Mouse (Mus musculus) ES-CJ7 (cell line): ENCODE results near the gene Arrdc5.
A peak's percentile ranks its signal among the peaks of the same experiment; 100 is the strongest.

Experiments
- DNase-seq: peaks from one replicate; pipeline ENCODE4 v3.0.0; 2011; ENCODE audit warnings: low read depth, low spot score

Gene Arrdc5

DNA sequence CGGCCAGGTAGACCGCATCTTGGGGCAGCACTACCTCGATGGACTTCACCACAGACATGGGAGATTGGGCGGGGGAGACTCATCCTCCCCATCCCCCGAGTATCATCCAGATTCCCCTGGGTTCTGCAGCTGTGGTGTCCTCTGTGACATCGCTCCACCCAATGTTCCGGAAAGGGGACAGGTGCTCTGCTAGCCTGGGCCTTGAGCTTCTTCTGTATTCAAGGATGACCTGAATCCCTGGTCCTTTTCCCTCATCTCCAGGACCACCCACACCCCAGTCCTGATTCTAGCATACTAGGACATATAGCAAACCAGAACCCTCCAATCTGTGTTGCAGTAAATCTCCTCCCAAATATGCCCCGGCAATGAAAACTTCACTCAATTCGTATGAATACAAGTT lies at the start of gene Arrdc5:
Arrdc5 (minus strand) TSS at position 101 of the 400 bp plus-strand sequence.
- no peak for DNase-seq

DNA sequence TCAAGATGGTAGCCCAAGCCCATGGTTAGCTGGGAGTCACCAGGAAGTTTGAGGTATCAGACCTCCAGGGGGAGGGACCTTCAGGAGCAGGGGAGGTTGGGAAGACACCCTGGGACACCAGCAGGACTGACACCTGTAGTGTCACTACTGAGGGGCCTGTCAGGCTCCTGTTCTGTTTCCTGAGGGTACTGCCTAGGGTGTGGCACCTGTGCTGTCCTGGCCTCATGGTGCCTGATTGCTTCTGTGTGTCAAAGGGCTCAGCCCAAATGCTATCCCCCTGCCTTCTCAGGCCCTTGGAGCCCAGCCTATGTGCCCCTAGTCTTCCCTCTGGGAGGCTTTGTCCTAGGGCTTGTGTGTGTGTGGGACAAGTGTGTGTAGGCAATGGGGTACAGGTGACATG lies 48.5 kb upstream of the Arrdc5 start:
- DNase-seq, result no peak

DNA sequence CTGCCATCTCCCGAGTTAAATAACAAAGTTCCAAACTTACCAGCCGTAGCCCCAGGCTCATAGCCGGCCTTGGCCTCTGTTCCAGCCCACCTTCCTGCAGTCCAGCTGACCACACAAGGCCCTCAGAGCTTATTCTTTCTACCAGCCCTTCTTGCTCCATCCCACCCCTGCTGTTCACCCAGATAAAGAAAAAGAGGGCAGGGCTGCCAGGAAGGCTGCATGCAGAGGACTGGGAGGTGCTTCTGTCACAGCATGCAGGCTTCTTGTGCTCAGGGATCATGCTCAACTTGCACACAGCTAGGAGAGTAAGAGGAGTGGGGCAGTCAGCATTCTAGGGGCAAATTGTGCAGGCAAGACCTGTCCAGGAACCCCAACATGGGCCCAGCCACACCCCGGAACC lies 48.0 kb upstream of the Arrdc5 start:
- no peak for DNase-seq

DNA sequence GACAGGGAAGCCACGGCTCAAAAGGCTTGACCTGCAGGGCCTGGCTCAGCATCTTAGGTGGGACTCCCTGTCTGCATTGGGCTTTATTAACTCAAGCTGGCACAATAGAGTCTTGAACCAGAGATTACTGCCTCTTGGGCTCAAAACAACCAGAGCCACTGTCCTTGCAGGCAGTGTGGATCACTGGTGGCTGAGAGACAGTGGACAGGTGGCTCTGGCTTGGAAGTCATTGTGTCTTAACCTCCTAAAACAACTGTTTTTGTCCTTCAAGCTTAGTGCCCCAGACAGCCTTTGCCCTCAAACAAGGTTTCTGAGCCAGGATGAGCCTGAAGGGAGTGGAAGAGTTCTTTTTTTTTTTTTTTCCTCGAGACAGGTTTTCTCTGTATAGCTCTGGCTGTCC lies 45.3 kb upstream of the Arrdc5 start:
- DNase-seq, result no peak

DNA sequence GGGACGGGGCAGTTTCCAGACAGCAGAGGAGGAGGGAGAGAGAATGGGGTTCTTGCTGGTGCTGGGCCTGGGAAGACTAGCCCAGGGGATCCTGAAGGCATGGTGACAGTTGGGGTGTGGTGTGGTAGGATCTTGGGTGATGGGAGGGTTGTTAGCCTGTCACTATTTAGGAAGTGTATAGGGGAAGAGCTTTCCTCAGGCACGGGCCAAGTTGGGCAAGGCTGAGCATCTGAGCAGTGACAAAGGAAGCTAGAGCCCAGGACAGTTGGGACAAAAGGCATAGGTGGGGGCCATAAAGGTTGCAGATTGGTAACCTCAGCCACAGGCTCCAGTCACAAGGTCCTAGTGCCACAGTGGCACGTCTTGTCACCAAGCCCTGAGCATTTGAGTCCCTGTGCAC lies 43.4 kb upstream of the Arrdc5 start:
- no peak for DNase-seq

DNA sequence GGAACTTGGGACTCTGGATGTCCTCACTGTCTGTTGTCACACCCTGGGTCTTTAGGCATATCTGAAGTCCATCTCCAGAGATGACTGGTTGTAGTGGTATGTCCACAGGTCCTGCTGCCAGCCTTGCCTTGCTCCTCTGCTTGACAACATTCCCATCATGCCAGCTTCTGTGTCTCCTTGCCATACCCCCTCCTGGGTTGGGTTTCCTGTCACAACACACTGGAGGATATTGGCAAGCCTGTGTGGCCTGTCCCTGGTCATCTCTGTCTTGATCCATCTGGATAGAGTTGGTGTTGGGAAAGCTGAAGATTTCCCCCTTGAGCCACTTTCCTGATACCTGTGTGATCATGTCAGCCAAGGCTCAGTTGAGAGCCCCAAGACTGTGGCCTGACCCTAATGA lies 40.6 kb upstream of the Arrdc5 start:
- no peak for DNase-seq

DNA sequence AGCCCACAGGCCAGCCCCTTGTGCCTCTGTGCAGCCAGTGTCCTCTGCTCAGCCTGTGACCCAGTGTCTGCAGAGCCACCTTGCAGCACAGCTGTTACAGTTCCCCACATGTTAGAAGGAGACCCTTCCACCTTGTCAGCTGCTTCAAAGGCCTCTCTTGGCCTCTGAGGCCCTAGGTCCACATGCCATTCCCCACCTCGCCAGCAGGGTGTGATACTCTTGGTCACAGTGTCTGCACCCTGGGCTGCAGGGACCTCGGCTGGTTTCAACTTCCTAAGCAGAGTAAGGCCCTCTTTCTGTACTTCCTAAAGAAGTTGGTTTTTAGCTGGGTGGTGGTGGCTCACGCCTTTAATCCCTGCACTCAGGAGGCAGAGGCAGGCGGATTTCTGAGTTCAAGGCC lies 38.8 kb upstream of the Arrdc5 start:
- peak; percentile 54 for DNase-seq

DNA sequence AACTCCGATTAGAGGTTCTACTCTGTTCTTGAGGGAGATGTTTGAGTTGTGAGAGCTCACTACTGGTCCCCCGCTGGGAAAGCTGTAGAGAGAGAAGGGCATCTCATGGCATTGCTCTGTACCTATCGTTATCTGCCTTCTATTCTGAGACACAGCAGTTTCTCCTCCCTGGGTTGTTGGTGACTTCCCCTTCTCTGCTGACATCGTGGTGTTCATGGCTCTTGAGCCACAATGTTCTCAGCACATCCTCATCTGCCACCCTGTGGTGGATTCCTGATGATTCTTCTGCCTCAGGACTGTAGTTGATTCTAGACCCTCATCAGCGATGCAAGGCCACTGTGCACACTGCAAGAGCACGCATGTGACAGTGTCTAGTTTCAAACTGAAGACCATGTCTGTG lies 37.7 kb upstream of the Arrdc5 start:
- DNase-seq, result no peak

DNA sequence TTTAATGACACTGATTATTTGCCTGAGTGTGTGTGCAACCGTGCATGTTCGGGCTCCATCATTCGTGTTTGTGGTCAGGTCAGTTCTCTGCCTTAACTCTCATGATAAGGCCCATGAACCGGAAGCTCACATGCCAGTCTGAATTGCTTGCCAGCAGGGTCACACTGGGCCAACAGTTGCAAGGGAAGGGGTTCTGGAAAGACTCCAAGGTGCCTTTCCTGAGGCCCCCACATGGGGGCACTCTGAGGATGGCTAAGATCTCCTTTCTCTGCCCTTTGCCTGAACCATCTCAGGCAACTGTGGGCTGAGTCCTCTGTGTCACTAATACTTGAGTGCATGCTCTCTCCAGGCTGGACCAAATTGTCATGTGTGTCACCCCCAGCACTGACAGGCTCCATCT lies 37.1 kb upstream of the Arrdc5 start:
- peak; percentile 42 for DNase-seq

DNA sequence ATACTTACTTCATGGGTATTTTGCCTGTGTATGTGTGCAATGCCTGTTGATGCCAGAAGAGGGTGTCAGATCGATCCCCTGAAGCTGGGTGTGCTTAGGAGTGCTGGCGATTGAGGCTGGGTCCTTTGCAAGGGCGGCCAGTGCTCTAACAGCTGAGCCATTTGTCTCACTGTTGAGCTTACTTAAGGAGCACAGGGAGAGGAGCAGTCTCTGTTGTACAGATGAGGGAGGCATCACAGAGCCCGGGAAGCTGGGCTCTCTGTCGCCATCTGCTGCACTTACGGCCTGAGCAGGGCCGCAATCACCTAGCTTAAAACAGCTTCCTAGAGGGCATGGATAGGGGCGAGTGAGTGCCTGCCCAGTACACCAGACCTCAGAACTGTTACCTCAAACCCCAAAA lies 32.9 kb upstream of the Arrdc5 start:
- peak; percentile 78 for DNase-seq

DNA sequence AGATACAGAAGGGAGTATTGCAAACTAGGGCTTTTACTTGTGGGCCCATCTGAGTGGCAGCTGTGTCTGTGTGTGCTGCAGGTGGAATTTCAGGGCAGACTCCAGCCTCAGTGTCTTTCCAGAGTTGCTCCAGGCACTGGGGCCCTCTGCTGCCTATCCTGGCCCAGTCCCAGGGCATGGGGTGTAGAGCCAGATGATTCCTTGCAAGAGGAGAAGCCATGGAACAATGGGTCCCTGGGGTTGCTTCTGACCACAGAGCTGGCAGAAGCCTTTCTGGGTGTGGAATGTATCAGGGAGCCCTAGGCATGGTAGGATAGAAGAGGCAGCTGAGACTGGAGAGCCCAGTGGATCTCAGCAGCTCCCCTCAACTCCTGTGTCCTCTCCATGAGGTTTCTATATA lies 31.2 kb upstream of the Arrdc5 start:
- DNase-seq, result no peak

DNA sequence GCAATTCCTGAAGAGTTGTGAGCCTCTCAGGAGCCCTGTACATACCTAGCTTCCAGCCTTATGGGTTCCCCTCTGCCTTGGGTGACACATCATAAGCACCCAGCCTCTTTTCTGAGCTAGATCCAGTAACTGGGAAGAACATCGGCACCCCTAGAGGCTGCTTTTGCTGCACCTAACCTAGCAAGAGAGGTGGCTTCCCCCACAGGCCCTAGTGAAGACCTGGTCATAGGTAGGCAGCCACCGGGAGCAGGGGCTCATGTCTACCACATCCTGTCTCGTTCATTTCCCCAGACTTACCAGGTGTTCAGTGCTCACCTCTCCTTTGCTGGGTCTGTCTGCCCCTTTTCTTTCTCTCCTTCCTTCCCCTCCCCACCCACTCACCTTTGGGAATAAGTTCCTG lies 30.3 kb upstream of the Arrdc5 start:
- DNase-seq, result no peak

DNA sequence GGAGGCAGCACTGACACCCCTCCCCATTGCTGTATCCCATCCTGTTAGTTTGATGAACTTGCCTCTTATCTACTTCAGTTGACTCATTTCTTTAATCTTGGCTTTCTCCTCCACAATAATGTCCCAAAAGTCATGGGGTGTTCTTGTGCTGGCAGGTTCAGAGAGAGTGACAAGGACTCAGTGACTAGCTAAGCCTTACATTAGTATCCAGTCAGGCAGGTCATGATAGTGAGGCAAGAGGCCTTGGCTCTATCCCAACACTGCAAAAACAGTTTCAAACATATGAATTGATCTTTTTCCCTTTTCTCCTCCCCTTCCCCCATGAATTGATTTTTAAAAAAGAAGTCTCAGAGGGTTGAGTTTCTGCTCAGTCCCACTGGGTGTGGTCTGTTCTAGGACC lies 29.2 kb upstream of the Arrdc5 start:
- DNase-seq, result no peak

DNA sequence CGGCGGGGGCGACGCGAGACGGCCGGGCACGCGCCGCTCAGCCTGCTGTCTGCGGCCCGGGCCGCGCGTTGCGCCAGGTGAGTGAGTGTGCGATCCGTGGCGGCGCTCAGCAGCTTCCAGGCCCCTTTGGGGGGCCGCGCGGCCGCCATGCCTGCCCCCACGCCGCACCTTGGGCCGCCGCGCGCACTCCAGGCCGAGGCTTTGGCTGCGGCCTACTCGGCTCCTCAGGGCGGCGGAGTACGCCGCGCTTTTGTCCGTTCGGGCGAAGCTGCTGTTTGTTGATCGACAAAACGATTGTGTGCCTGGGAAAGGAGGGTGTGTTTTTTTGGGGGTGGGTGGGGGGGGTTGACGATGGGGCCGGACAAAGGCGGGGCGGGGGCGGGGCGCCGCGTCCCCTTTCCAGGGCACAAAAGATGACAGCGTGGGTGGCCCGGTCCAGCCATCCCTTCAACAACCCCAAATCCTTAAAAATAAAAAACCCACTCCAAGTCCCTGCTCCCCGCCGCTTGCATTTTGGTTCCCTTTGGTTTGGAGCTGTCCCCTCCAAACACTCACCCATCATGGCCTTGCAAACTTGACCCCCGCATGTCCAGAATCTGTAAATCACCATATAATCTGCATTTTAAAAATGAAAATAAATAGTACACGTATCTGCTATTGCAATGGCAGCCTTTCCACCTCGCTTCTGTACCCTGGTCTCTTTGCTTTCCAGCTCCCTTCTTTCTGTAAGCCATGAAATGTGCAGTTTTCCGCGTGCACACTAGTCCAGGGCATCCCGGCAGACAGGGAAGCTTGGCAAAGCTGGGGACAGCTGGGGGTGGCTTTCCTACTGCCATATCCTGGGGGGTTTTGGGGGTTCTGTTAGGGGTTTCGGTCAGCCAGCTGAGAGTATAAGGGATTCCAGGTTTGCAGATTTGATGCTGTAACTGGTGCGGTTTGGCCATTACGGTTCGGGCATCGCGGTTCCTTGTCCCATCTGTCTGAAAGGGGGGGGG lies 26.4 kb upstream of the Arrdc5 start:
- no peak for DNase-seq

DNA sequence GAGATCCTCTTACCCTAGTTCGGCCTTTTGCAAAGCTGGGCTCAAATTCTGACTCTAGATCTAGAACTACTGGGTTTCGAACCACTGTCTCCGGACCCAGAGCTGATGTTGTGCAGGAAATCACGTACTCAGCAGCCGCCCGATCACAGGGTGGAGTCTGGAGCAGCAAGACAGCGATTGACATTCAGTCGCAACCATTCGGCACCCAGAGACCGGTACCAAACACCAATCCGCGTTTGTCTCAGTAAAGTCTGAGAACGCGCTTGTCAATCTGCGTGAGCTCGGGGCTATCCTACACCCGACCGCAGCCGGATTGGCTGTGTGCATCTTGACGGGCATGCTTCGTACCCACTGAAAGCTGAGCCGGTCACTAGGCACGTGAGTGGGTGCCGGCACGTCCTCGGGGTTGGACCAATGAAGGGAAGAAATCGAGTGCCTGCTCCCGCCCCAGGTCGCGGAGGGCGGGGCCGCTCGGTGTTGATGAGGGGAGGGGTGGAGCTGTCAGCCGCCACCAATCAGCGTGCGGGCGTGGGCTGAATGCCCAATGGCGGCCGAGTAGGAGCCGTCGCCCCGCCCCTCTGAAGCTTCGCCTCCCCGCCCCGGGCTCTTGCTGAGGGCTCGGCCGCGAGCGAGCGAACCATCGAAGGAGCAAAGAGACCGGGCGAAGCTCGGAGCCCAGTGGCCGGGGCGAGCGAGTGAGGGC lies 25.5 kb upstream of the Arrdc5 start, which contains the start of gene Kdm4b:
Kdm4b (plus strand) TSS at position 613 of the 703 bp plus-strand sequence.
- peak; percentile 99 for DNase-seq

DNA sequence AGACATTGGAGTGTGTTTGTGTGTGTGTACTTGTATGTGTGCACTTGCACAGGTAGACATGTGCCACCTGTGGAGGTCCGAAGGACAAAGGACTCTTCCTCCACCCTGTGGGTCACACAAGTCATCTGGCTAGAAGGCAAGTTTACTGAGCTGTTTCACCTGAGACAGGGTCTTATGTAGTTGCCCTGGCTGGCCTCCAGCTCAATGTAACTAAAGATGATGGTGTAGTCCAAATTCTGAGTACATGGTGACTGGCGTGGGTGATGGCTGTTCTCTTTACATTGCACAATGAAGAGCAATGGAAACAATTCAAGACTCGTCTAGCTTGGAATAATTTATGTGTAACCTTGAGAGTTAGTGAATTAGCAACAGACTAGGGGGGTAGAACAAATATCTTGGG lies 24.3 kb upstream of the Arrdc5 start:
- no peak for DNase-seq

DNA sequence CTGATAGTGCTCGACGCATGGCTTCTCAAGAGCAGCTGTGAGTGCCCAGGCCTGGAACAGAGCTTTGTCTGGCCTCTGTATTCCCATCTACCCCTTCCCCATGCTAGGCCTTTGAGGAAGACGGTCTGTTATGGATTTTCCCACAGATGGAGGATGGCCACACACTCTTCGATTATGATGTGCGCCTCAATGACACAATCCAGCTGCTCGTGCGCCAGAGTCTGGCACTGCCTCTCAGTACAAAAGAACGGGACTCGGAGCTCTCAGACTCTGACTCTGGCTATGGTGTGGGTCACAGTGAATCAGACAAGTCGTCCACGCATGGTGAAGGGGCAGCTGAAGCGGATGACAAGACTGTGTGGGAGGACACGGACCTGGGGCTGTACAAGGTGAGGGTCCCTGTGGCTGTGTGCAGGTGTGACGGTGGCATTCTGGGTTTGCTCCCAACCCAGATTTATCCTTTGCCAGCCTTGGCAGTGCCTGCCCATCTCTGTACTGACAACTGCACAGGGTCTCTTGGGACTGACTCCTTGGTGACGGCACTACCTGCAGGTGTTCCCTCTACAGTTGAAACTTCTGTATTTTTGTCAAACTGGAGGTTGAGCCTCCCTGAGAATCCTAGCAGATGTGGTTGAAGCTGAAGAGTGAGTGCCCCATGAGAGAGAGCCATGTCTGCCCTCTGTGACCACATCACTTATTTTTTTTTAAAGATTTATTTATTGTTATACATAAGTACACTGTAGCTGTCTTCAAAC lies 9.3 kb upstream of the Arrdc5 start:
- DNase-seq, result no peak

DNA sequence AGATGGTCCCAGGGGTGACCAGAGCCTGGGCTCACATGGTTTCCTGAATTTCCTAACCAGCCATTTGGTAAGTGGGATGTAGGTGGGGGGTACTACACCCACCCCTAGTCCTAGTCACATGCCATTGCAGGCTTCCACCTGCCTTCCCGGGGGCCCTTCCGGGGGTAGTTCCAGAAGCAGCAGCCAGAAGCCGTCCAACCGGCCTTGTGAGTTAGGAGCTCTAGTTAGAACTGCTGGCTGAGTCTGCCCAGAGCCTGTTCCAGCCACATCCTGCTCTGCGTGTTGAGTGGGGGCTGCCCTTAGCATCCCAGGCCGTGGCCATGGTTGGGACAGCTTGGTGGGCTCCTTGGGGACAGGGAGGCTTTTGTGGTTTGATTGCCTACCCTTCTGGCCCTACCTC lies 8.0 kb upstream of the Arrdc5 start:
- DNase-seq, result no peak

DNA sequence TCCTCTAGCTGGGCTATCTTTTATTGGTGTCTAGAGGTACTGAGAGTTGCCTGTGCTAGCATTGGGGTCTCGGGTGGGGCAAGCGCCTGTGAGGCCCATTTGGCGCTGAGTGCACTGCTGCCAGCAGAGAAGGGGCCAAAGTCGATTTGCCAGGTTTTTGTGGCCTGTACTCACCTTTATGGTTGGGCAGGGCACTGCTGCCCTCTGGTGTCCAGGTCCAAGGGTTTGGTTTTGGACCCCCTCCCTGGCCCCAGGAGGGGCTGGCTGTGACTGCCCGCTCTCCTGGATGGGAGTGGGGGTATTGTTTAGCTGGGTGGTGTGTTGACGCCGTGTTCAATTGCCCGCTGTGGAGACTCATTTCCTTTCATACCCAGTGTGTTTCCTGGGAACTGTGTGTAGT lies 5.7 kb upstream of the Arrdc5 start:
- no peak for DNase-seq

DNA sequence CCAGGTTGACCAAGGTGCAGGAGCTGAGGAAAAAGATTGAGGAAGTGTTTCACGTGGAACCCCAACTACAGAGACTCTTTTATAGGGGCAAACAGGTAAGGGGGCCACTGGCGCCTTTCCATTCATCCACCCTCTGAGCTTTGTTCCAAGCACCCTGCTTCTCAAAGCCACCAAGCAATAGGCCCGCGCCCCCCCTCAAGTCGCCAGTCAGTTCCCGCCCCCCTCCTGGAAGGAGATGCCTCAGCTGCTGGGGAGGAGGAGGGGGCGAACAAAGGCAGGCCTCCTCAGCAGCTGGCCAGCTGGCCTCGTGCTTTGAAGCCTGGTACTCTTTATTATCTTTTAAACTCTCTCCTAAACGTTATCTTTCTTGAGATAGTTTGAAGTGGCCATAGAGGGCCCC lies 5.1 kb upstream of the Arrdc5 start:
- DNase-seq, result no peak

DNA sequence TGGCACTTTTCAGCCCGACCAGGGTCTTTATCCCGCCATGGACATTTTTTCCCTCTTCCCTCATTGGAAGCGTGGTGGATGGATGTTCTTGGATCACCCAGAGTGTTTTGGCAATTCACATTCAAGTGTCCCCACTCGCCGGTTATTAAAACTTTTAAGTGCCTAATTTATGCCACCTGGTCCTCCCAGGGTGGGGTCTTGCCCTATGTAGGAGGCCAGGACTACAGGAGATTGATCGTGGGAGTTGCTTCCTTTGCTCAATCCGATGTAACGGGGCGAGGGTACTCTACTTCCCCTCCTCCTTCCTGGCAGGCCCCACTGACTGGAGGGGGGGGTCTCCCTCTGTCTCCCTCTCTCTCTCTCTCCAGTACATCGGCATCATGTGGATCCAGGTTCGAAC lies 4.6 kb upstream of the Arrdc5 start:
- no peak for DNase-seq
